Mouse (Mus musculus) MEL (cell line): ENCODE measurements at regions not wholly inside any gene's neighbourhood (a gene's known extent, or its start where the extent isn't known, plus 50 kb on each side); places are given as distances from the start of the nearest gene placed in this dataset.

Experiments used
- CHD2 ChIP-seq: IDR thresholded peaks from 2 replicates; pipeline ENCODE4 v1.6.1; 2011; ENCODE audit warnings: low read length, improper control_type of control experiment
- CTCF ChIP-seq, 3 experiments: IDR thresholded peaks in 2 of 3; conservative IDR thresholded peaks in 1 of 3; 2 replicates each; pipeline ENCODE4 v1.5.1; 2011 to 2012; ENCODE audit warnings: low read length in 3 of 3, low read depth in 2 of 3, mild to moderate bottlenecking in 2 of 3, improper control_type of control experiment in 1 of 3, inconsistent platforms in 1 of 3, mixed read lengths in 1 of 3, moderate library complexity in 1 of 3; ENCODE audit not compliant: control insufficient read depth in 1 of 3, insufficient read depth in 1 of 3, poor library complexity in 1 of 3, severe bottlenecking in 1 of 3
- RCOR1 ChIP-seq: IDR thresholded peaks from 2 replicates; pipeline ENCODE4 v1.6.1; 2012; ENCODE audit warnings: low read depth, mild to moderate bottlenecking, inconsistent platforms, low read length, improper control_type of control experiment
- ZKSCAN1 ChIP-seq: IDR thresholded peaks from 2 replicates; pipeline ENCODE4 v1.6.1; 2012; ENCODE audit warnings: low read depth, mild to moderate bottlenecking, inconsistent platforms, low read length, improper control_type of control experiment, moderate library complexity
- ZMIZ1 ChIP-seq: IDR thresholded peaks from 2 replicates; pipeline ENCODE4 v1.6.1; 2012; ENCODE audit warnings: low read depth, mild to moderate bottlenecking, inconsistent platforms, low read length, improper control_type of control experiment, moderate library complexity
- ZNF384 ChIP-seq: IDR thresholded peaks from 2 replicates; pipeline ENCODE4 v1.6.1; 2012; ENCODE audit warnings: low read depth, mild to moderate bottlenecking, inconsistent platforms, low read length, improper control_type of control experiment

DNA sequence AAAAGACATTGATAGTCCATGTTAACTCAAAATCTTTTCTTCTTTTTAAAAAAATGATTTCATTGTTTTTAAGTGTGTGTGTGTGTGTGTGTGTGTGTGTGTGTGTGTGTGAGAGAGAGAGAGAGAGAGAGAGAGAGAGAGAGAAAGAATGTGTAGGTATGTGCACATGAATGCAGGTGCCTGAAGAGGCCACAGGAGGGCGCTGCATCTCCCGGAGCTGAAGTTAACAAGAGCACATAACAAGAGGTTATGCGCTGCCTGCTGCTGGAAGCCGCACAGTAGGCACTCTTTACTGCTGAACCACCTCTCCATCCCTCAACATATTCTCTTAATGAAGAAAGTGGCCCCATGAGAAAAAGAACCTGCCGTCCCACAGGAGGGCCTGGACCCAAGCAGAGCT lies 172.6 kb upstream of the Kazn start:
- TF ChIP-seq ZKSCAN1 (no peak), CHD2 (no peak), ZNF384 (no peak), ZMIZ1 (no peak), CTCF (IDR thresholded peaks at IDR 0.05 in 2 of 3, conservative IDR thresholded peaks at IDR 0.05 in 1 of 3; ENCODE audit: control insufficient read depth in 1 of 3, insufficient read depth in 1 of 3, low read depth in 2 of 3, low read length in 3 of 3, poor library complexity in 1 of 3, severe bottlenecking in 1 of 3) (no peak), RCOR1 (no peak)
